Mouse (Mus musculus) heart, embryonic 11.5 days (tissue): ENCODE measurements at regions not wholly inside any gene's neighbourhood (a gene's known extent, or its start where the extent isn't known, plus 50 kb on each side); places are given as distances from the start of the nearest gene placed in this dataset.

Source experiments
- ATAC-seq: fragments of 200-750 bp; cut with Nextera tagmentation; replicated peaks from 2 replicates; pipeline ENCODE4 v1.8.0; 2017; ENCODE audit warnings: moderate library complexity; ENCODE audit not compliant: insufficient number of reproducible peaks, low FRiP score, low TSS enrichment
- H3K27ac ChIP-seq: fragments of 300-500 bp; sonication (generic); 2 replicates; pipeline ENCODE4 v1.5.1; 2014; ENCODE audit warnings: mild to moderate bottlenecking, low read depth, low read length
- H3K27me3 ChIP-seq: fragments of 300-500 bp; sonication (generic); 2 replicates; pipeline ENCODE4 v1.6.1; 2014; ENCODE audit warnings: mild to moderate bottlenecking, low read length, mixed read lengths; ENCODE audit not compliant: control insufficient read depth, insufficient read depth
- H3K36me3 ChIP-seq: fragments of 300-500 bp; sonication (generic); 2 replicates; pipeline ENCODE4 v1.6.1; 2014; ENCODE audit warnings: mild to moderate bottlenecking, low read length, moderate library complexity, mixed read lengths; ENCODE audit not compliant: control insufficient read depth, insufficient read depth
- H3K4me1 ChIP-seq: fragments of 300-500 bp; sonication (generic); 2 replicates; pipeline ENCODE4 v1.6.1; 2014; ENCODE audit warnings: low read length; ENCODE audit not compliant: control insufficient read depth, insufficient read depth
- H3K4me2 ChIP-seq: fragments of 300-500 bp; sonication (generic); 2 replicates; pipeline ENCODE4 v1.6.1; 2014; ENCODE audit warnings: mild to moderate bottlenecking, moderate library complexity
- H3K4me3 ChIP-seq: fragments of 300-500 bp; sonication (generic); 2 replicates; pipeline ENCODE4 v1.5.1; 2014; ENCODE audit warnings: low read depth, low read length
- H3K9ac ChIP-seq: fragments of 300-500 bp; sonication (generic); 2 replicates; pipeline ENCODE4 v1.6.1; 2014; ENCODE audit warnings: mild to moderate bottlenecking, low read depth, low read length, moderate library complexity
- H3K9me3 ChIP-seq: fragments of 300-500 bp; sonication (generic); replicated peaks from 2 replicates; pipeline ENCODE4 v1.6.1; 2016; ENCODE audit warnings: low read length; ENCODE audit not compliant: control insufficient read depth
- WGBS: fragments of 180-500 bp; shearing (Covaris S2); extraction: QIAGEN DNeasy Blood & Tissue Kit; methylation state at CpG from one replicate; pipeline ENCODE4 v1.1.7; 2014; ENCODE audit not compliant: insufficient replicate concordance; 5-methylcytosine and 5-hydroxymethylcytosine counted together

DNA sequence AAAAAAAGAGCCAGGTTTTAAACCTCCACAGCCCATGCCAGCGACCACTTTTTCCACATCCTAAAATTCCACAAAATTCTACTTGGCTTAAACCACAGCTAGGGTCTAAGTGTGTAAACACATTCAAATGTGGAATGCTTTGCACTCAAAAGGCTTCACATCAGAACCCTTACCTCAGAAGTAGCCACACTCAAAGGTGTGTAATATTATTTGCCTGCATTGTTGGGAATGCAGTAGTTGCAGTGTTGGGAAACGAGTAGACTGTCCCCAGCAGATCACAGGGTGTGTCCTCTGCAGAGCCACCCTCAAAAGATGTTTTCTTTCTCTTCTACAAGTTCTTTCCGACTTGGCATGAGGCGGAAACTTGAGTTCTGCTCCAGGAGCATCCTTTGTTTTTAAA lies 488.2 kb downstream of the Klf12 start:
- Histone ChIP-seq H3K36me3 (no peaks in the 10 kb centered on the region), H3K4me2 (no peak overlapping the region), H3K4me1 (no peaks in the 10 kb centered on the region), H3K27me3 (no peaks in the 10 kb centered on the region), H3K4me3 (no peak overlapping the region), H3K27ac (no peak overlapping the region), H3K9ac (no peak overlapping the region), H3K9me3 (no peaks in the 10 kb centered on the region)
- ATAC-seq: no peak
- whole genome bisulfite sequencing: 67% methylated on average over 4 of the region's 4 CpGs

DNA sequence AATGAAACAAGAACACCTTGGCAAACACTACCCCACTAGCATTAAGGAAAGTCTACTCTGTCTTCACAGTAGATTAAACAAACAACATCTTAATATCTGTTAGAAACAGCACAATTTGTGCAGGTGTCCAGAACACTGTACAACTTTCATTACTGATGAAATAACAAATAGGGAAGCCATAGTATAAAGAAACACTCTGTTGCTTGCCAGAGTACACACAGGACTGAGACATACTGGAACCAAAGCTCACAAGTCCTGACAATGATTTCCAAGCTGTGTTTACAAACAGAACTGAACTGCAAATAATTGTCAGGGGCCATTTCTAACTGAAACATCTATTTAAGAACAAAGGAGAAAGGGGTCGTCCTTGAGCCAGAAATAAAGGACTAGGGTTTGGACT lies 478.4 kb downstream of the Klf12 start:
- H3K9ac ChIP-seq: no peak overlapping the region
- no peak overlapping the region for H3K4me3 ChIP-seq
- H3K36me3 ChIP-seq: no peaks in the 10 kb centered on the region
- no peaks in the 10 kb centered on the region for H3K9me3 ChIP-seq
- ATAC-seq: no peak
- H3K27ac ChIP-seq: no peak overlapping the region
- H3K4me2 ChIP-seq: no peak overlapping the region
- no peaks in the 10 kb centered on the region for H3K4me1 ChIP-seq
- no peaks in the 10 kb centered on the region for H3K27me3 ChIP-seq
- 81% methylated on average over 1 of the region's 1 CpGs for WGBS

DNA sequence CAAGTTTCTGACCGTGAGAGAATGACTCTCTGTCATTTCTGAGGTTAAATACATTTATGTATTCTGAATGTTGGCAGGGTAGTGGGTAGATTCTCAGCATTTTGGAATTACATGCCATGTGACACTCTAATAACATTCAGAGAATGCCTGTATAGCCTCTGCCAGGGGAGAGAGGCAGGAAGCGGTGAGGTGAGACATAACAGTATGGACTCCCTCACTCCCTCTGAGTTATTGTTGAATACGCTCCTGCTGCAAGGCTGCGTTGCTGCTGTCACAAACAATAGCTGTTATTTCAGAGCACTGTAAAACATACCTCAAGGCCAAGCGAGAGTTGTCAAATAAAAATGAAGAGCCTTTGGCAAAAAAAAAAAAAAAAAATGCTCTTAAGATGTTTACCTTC lies 477.9 kb downstream of the Klf12 start:
- Histone ChIP-seq H3K9me3 (no peaks in the 10 kb centered on the region), H3K27me3 (no peaks in the 10 kb centered on the region), H3K27ac (no peak overlapping the region), H3K4me3 (no peak overlapping the region), H3K4me1 (no peaks in the 10 kb centered on the region), H3K4me2 (no peak overlapping the region), H3K36me3 (no peaks in the 10 kb centered on the region), H3K9ac (no peak overlapping the region)
- ATAC-seq: no peak
- WGBS: 77% methylated on average over 5 of the region's 5 CpGs

DNA sequence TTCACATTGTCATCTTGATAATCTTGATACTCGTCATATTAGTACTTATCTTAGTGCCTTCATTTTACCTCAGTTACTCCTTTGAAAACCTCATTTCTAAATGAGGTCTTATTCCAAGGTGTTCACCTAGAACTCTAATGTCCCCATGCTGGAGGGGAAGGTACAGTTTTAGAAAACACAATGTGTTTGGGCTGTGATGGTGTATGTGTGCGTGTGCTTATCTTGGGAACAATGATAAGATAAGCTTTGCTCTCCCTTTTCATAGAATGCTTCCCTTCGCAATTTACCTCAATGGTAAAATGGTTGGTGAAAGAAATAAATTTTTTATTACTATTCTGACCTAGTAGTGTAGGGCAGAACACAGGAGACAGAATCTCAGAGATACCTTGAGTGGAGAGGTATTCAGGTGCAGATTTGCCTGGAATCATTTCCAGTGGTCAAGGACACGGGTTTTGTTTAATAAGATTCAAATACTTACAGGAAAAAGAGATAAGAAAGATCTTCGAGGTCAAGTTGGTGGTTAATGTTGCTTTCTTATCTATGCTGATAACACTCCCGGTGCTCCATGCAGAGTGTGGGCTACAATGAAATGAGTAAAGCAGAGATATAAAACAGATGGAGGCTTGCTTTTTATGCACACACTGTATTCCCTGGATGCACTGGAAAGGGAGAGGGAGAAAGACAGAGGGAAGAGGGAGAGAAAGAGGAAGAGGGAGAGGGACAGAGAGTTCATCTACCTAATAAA lies 471.6 kb downstream of the Klf12 start:
- Histone ChIP-seq H3K36me3 (no peaks in the 10 kb centered on the region), H3K27me3 (no peaks in the 10 kb centered on the region), H3K9me3 (no peaks in the 10 kb centered on the region), H3K4me1 (no peaks in the 10 kb centered on the region), H3K27ac (no peak overlapping the region), H3K9ac (no peak overlapping the region), H3K4me2 (no peak overlapping the region), H3K4me3 (no peak overlapping the region)
- ATAC-seq: no peak
- 34% methylated on average over 6 of the region's 6 CpGs for WGBS
